Mouse (Mus musculus) cortical plate, adult 2 months (tissue): ENCODE results near the gene Vmn1r74. TPM values are rescaled to one million over a fixed set of nuclear protein-coding genes. Genes with fewer than 3 reads are reported as not detected.
"Not testable (repeated sequence)": the region's sequence is repeated elsewhere in the genome, so short reads cannot be mapped to it uniquely, and the experiment has no call there.

ENCODE experiments used
- H3K27ac ChIP-seq: fragments of 200-500 bp; 2 replicates; pipeline ENCODE4 v1.5.1; 2012; ENCODE audit warnings: low read length, control low read depth, inconsistent platforms; ENCODE audit not compliant: insufficient read depth
- H3K4me1 ChIP-seq: fragments of 200-500 bp; 2 replicates; pipeline ENCODE4 v1.6.1; 2011; ENCODE audit warnings: low read length; ENCODE audit not compliant: control insufficient read depth, insufficient read depth
- H3K4me3 ChIP-seq: fragments of 200-500 bp; 2 replicates; pipeline ENCODE4 v1.5.1; 2011; ENCODE audit warnings: mild to moderate bottlenecking, low read length, control low read depth; ENCODE audit not compliant: insufficient read depth
- CTCF ChIP-seq: fragments of 200-500 bp; IDR thresholded peaks from 2 replicates; pipeline ENCODE4 v1.5.1; 2011; ENCODE audit warnings: mild to moderate bottlenecking, control low read depth, low read length; ENCODE audit not compliant: insufficient read depth; ENCODE audit errors: extremely low read depth
- POLR2A ChIP-seq: fragments of 200-500 bp; IDR thresholded peaks from 2 replicates; pipeline ENCODE4 v1.6.1; 2011; ENCODE audit warnings: mild to moderate bottlenecking, low read length, control low read depth; ENCODE audit not compliant: insufficient read depth; ENCODE audit errors: extremely low read depth
- polyA plus RNA-seq: library from polyadenylated mRNA; depleted of rRNA; stranded (reverse); fragments of >200 nt; gene quantifications from 2 replicates; pipeline ENCODE4 v1.2.3, GENCODE M21; 2012; rRNA removed

Vmn1r74 gene
- not detected in 2 replicates for polyA plus RNA-seq

GRCm38 (mm10) chr7:11833680-11834079 is at the start of gene Vmn1r74:
Gene Vmn1r74 (plus strand): TSS chr7:11833980.
- TF ChIP-seq POLR2A = no peak
- TF ChIP-seq CTCF = no peak
- H3K4me3 ChIP-seq = no peak within 1 kb of the TSS

GRCm38 (mm10) chr7:11813751-11814150 is 20.0 kb upstream of the Vmn1r74 start:
- no peak for TF ChIP-seq POLR2A
- TF ChIP-seq CTCF = no peak
- H3K4me1 ChIP-seq = no peaks in the 10 kb centered on the region
- no peak overlapping the region for H3K27ac ChIP-seq
- no peak overlapping the region for H3K4me3 ChIP-seq

More at GRCm38 (mm10) chr7:11833680-11834079, at the start of gene Vmn1r74:
- Histone ChIP-seq H3K27ac (no peak within 1 kb of the TSS), H3K4me1 (no peaks in the 10 kb centered on the region)

- Histone ChIP-seq H3K4me1 (no peaks in the 10 kb centered on the region), H3K4me3 (no peak overlapping the region), H3K27ac (no peak overlapping the region)
- TF ChIP-seq CTCF (no peak), POLR2A (no peak)
These were observed 11.6 kb upstream of the Vmn1r74 start for GRCm38 (mm10) chr7:11822166-11822565.

GRCm38 (mm10) chr7:11823246-11823645 is 10.5 kb upstream of the Vmn1r74 start:
- not testable (repeated sequence) for H3K27ac ChIP-seq, H3K4me3 ChIP-seq, H3K4me1 ChIP-seq

GRCm38 (mm10) chr7:11874330-11874729 is 40.5 kb downstream of the Vmn1r74 start, which contains the start of gene Vmn1r75:
Gene Vmn1r75 (plus strand): TSS chr7:11874630.
- no peak within 1 kb of the TSS for H3K4me3 ChIP-seq
- H3K27ac ChIP-seq = no peak within 1 kb of the TSS
- TF ChIP-seq POLR2A = no peak
- TF ChIP-seq CTCF = no peak
- no peaks in the 10 kb centered on the region for H3K4me1 ChIP-seq

Other genes with a start within 250 kb of the Vmn1r74 start
- not detected in 2 replicates for gene Zscan4-ps3, start 224.7 kb upstream of the Vmn1r74 start, polyA plus RNA-seq
- gene Vmn1r72, start 153.8 kb upstream of the Vmn1r74 start, polyA plus RNA-seq = not detected in 2 replicates
- gene Vmn1r73, start 103.7 kb upstream of the Vmn1r74 start, polyA plus RNA-seq = not detected in 2 replicates
- gene Vmn1r75, start 40.6 kb downstream of the Vmn1r74 start, polyA plus RNA-seq = not detected in 2 replicates
- not detected in 2 replicates for gene Vmn1r76, start 104.2 kb downstream of the Vmn1r74 start, polyA plus RNA-seq
- gene Vmn1r77, start 202.8 kb downstream of the Vmn1r74 start, polyA plus RNA-seq = not detected in 2 replicates